Mouse (Mus musculus): ENCODE measurements around the gene Nfasc. TPM values are rescaled to one million over a fixed set of nuclear protein-coding genes. Genes with fewer than 3 reads are reported as not detected.

The Nfasc gene
- polyA plus RNA-seq, 1 experiment from 2014 or later, result 0.12 TPM

DNA sequence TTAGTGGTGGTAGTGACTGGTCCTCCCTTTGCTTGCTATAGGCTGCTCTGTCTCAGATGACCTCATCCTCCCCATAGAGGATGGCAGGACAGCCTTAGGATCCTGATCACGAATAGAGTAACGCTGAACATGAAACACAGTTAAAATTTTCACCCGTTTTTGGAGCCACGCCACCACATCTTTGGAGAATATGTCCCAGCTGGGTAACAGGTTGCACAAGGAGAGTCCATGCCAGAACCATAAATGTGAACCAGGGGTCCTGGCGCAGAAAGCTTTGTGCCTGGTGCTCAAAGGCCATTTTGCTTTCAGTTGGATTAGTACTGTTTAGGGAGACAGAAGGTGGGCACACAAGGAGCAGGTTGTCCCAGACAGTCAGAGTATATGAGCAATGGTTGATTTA, 143.6 kb downstream of the Nfasc start:
- no peak overlapping the region for H3K9ac ChIP-seq
- H3K4me3 ChIP-seq, result no peak overlapping the region
- no peaks in the 10 kb centered on the region for H3K9me3 ChIP-seq (replicated peaks)
- no peaks in the 10 kb centered on the region for H3K36me3 ChIP-seq
- no peaks in the 10 kb centered on the region for H3K4me1 ChIP-seq
- ATAC-seq, result no peak
- H3K4me2 ChIP-seq, result no peak overlapping the region
- no peak overlapping the region for H3K27ac ChIP-seq
- H3K27me3 ChIP-seq (replicated peaks), result peaks cover 15% of the 10 kb centered on the region; the same call in 1 of the 2 replicates
- 73% methylated on average over 5 of the region's 5 CpGs for WGBS (ENCODE audit: insufficient replicate concordance)

DNA sequence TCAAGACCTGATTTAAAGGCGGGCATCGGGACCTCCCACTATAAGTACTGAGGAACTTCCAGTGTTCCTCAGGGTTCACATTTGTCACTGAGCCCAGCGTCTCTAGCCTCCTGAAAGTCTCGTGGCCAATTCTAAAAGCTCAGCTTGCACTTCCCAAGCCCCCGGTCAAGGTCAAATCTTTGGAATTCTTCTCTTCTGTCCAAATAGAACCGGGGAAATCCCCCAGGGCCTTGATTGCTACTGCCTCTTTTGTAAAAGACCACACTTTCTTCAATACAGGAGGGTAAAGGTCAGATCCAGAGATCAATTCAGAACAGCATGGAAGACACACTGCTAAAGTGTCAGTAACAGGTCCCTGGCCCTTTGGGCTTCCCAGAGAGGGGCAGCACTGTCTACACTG, 145.9 kb downstream of the Nfasc start:
- H3K4me3 ChIP-seq, result no peak overlapping the region
- no peaks in the 10 kb centered on the region for H3K9me3 ChIP-seq (replicated peaks)
- no peak overlapping the region for H3K4me2 ChIP-seq
- no peak for ATAC-seq
- H3K27me3 ChIP-seq (replicated peaks), result peaks cover 12% of the 10 kb centered on the region
- H3K4me1 ChIP-seq, result no peaks in the 10 kb centered on the region
- WGBS (ENCODE audit: insufficient replicate concordance), result 50% methylated on average over 6 of the region's 6 CpGs
- no peak overlapping the region for H3K9ac ChIP-seq
- no peak overlapping the region for H3K27ac ChIP-seq
- H3K36me3 ChIP-seq, result no peaks in the 10 kb centered on the region

DNA sequence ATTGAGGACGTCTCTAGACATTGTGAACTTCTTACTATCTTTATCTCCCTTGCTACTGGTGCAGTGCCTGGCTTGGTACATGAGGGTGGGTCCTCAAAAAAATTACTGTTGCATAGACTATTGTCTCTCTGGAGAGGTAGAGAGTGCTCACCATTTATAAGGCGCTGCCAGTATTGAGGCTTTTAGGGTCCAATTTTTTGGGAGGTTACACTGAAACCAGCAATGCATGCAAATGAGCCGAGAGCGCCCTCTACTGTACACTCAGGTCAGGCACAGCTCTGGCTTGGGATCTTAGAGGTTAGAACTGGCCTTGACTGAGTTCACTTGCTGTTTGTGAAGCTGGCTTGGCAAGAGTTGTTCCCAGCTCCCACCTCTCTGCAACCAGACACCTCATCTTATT, 147.0 kb downstream of the Nfasc start:
- no peaks in the 10 kb centered on the region for H3K9me3 ChIP-seq (replicated peaks)
- no peak overlapping the region for H3K4me2 ChIP-seq
- no peaks in the 10 kb centered on the region for H3K4me1 ChIP-seq
- H3K36me3 ChIP-seq, result no peaks in the 10 kb centered on the region
- no peak overlapping the region for H3K27ac ChIP-seq
- ATAC-seq, result no peak
- WGBS (ENCODE audit: insufficient replicate concordance), result 10% methylated on average over 4 of the region's 4 CpGs
- H3K27me3 ChIP-seq (replicated peaks), result peaks cover 12% of the 10 kb centered on the region
- no peak overlapping the region for H3K4me3 ChIP-seq
- H3K9ac ChIP-seq, result no peak overlapping the region

DNA sequence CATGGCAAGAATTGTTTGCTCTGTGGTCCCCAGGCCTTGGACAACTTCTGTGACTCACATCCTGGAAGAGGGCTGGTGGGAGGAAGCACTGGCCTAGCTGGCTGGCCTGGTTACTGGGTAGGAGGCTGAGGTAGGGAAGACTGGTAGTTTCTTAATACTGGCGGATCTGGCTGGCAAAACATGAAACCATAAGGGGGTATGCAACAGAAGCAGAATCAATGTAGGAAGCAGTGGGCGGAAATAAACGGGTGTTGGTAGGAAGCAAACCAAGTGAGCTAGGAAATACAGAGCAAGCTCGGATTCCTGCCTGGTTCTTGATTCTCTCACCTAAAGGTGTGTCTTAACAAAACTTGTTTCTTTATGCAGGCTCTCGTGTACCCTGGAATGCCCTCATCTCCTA, 149.5 kb downstream of the Nfasc start:
- Histone ChIP-seq H3K9me3 (replicated peaks) (no peaks in the 10 kb centered on the region), H3K36me3 (no peaks in the 10 kb centered on the region), H3K4me2 (no peak overlapping the region), H3K27me3 (replicated peaks) (peaks cover 12% of the 10 kb centered on the region), H3K4me3 (no peak overlapping the region), H3K9ac (no peak overlapping the region), H3K4me1 (no peaks in the 10 kb centered on the region), H3K27ac (no peak overlapping the region)
- WGBS (ENCODE audit: insufficient replicate concordance), result 47% methylated on average over 5 of the region's 5 CpGs
- no peak for ATAC-seq

DNA sequence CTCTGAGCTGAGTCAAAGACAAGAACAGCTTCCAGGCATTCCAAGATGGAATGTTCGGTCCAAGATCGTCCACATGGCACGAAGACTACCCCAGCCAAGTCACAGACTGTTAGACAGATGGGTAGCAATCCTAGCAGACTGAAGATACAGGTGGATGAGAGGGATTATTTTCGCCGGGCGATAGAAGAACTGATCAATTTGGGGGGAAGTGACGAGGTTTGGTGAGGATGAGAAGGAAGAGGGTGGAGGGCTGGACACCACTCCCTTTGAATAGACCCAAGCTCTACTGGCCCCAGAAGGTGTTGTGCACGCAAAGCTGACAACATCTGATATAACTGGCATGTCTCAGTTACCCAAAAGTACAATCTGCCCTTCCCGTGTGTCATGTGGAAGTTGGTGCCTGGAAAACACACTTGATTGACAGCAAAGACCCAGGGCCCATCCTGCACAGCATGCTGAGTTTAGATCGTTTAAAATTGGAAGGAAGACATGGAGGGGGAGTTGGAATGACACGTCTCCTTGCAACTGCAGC, 150.1 kb downstream of the Nfasc start:
- Histone ChIP-seq H3K36me3 (no peaks in the 10 kb centered on the region), H3K4me3 (no peak overlapping the region), H3K27ac (no peak overlapping the region), H3K9ac (no peak overlapping the region), H3K4me2 (no peak overlapping the region), H3K27me3 (replicated peaks) (peaks cover 8% of the 10 kb centered on the region; the same call in 1 of the 2 replicates), H3K9me3 (replicated peaks) (no peaks in the 10 kb centered on the region), H3K4me1 (no peaks in the 10 kb centered on the region)
- no peak for ATAC-seq
- 59% methylated on average over 11 of the region's 11 CpGs for WGBS (ENCODE audit: insufficient replicate concordance)

DNA sequence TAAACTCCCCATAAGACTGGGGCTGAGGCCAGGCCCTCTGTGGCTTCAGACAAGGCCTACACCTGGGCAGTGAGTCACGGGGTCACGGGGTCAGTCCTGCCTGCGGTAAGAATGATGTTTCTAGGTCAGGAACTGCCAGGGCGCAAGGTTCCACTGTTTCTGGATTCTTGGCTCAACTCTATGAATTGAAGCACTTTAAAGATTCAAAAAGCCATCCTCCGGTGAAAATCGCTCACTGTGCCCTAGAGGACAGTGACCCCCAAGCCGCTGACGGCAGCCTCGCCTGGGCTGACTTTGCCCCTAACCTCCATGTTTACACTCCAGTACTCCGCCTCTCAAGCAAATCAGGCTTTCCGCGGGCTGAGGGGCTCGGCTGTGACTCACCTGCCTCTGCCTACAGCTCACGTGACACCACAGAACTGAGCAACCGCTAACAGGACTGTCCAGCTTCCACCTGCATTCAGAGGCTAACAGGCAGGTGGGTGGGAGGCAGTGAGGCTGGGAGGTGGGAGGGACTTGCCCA, 154.9 kb downstream of the Nfasc start:
- WGBS (ENCODE audit: insufficient replicate concordance), result 50% methylated on average over 15 of the region's 15 CpGs
- no peak overlapping the region for H3K9ac ChIP-seq
- no peaks in the 10 kb centered on the region for H3K27me3 ChIP-seq (replicated peaks)
- H3K27ac ChIP-seq, result no peak overlapping the region
- H3K4me2 ChIP-seq, result no peak overlapping the region
- H3K4me3 ChIP-seq, result no peak overlapping the region
- no peaks in the 10 kb centered on the region for H3K9me3 ChIP-seq (replicated peaks)
- H3K4me1 ChIP-seq, result no peaks in the 10 kb centered on the region
- no peaks in the 10 kb centered on the region for H3K36me3 ChIP-seq
- ATAC-seq, result peak; percentile 60

DNA sequence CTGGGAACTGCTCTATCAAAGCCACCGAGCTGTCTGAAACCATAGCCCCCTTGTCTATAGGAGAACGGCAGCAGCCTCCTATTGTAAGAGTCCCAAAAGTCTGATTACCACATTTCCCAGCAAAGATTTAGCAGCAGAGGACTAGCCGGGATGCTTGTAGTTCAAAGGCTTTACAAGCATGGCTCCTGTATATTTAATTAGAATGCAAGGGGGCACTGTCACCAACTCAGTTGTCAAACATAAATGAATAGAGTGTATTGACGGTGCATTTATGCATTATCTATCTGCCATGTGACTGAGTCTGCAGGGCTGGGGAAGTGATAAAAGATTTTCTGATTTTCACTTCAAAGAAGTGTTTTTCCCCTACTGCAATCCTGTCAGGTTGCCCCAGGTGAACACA, 156.2 kb downstream of the Nfasc start:
- H3K27me3 ChIP-seq (replicated peaks), result no peaks in the 10 kb centered on the region
- H3K9me3 ChIP-seq (replicated peaks), result no peaks in the 10 kb centered on the region
- H3K4me1 ChIP-seq, result no peaks in the 10 kb centered on the region
- no peak overlapping the region for H3K4me3 ChIP-seq
- 63% methylated on average over 4 of the region's 4 CpGs for whole genome bisulfite sequencing (ENCODE audit: insufficient replicate concordance)
- no peak overlapping the region for H3K9ac ChIP-seq
- ATAC-seq, result no peak
- H3K27ac ChIP-seq, result no peak overlapping the region
- no peaks in the 10 kb centered on the region for H3K36me3 ChIP-seq
- H3K4me2 ChIP-seq, result no peak overlapping the region

DNA sequence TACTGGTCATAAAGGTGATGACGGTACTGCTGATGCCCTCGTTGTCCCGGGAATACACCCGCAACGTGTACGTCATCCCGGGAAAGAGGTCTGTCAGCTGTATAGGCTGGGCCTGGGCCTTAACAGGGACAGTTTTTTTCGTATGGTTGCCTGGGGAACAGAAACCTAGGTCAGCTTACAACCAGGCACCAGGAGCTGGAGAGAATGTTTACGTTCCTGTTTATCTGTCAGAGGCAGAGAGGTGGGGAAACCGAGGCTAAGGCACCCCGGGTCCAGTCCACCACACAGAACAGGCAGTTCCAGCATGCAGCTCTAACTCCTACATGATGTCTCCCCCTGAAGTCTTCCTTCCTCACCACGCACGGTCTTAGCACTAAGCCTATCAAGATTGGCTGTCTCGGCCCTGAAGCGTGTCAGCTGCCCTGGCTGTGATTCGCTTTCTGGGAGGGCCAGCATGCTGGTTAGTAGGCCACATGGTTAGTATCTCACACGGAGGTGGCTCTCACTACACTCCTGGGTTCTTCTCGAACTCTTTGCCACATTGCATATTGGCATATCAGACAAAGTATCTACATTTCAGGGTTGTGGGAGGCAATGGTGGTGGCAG, 158.5 kb downstream of the Nfasc start:
- no peak overlapping the region for H3K4me2 ChIP-seq
- H3K4me3 ChIP-seq, result no peak overlapping the region
- no peak overlapping the region for H3K9ac ChIP-seq
- H3K27me3 ChIP-seq (replicated peaks), result no peaks in the 10 kb centered on the region
- WGBS (ENCODE audit: insufficient replicate concordance), result 73% methylated on average over 18 of the region's 18 CpGs
- H3K9me3 ChIP-seq (replicated peaks), result no peaks in the 10 kb centered on the region
- H3K4me1 ChIP-seq, result no peaks in the 10 kb centered on the region
- no peak overlapping the region for H3K27ac ChIP-seq
- H3K36me3 ChIP-seq, result no peaks in the 10 kb centered on the region
- ATAC-seq, result no peak

DNA sequence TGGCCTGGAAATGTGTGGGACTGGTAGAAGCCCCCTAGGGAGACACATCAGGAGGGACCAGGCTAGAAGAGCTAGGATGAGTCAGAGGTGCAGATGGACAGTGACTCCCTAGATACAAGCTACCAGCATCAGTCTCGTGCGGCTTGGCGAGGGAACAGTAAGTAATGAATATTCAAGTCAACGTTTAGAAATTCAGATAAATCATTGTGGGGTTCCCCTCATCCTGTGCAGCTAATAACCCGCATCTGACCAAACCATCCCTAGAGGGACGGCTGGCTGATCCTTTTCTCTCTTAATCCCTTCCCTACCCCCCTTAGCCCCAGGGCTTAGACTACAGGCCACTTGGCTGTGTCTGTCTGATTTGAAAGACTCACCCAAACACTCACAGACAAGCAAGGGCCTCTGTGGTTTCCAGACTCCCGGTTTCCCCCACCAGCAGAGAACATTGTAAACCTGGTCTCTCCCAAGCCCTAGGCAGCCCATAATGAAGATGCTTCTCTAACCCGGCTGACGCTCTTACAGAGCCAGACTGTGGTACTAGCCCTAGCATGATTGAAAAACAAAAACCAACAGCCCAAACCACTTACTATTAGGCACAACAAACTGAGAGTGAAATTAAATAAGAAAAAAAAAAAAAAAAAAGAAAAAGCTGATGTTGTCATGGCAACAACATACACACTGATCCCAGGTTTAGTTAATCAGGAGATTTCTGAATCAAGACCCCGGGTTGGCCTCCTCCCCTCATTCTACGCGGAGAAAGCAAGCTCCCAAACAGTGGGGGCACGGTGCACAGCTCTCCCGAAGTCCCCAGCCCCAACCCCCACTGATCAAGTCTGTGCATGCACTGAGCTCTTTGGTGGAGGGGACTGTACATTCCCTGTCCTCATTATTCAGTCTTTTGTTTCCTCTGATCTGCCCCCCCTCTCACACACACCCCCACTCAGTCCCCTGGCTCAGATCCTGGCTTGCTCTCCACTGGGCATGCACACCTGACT, 159.5 kb downstream of the Nfasc start:
- Histone ChIP-seq H3K4me3 (no peak overlapping the region), H3K27ac (no peak overlapping the region), H3K9me3 (replicated peaks) (no peaks in the 10 kb centered on the region), H3K9ac (no peak overlapping the region), H3K4me1 (no peaks in the 10 kb centered on the region), H3K4me2 (no peak overlapping the region), H3K36me3 (no peaks in the 10 kb centered on the region), H3K27me3 (replicated peaks) (no peaks in the 10 kb centered on the region)
- no peak for ATAC-seq
- 60% methylated on average over 14 of the region's 14 CpGs for WGBS (ENCODE audit: insufficient replicate concordance)

DNA sequence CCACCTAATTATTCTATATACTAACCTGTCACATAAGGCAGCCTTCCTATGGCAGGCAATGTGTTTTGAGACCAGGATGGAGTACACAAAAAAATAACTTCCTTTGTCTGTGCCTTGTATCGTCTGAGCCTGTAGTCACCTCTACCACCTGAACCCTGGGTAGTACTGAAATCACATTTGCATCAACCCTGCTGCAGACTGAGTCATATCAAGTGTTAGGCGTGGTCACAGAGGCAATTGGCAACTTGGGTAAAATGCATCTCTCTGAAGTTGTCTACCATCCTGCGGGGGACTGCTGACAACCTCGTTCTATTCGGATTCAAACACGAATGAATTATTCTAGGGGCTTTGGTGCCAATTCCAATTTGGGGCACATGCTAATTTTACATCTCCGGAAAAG, 161.5 kb downstream of the Nfasc start:
- no peaks in the 10 kb centered on the region for H3K36me3 ChIP-seq
- H3K4me1 ChIP-seq, result no peaks in the 10 kb centered on the region
- no peak for ATAC-seq
- H3K4me2 ChIP-seq, result no peak overlapping the region
- H3K27me3 ChIP-seq (replicated peaks), result no peaks in the 10 kb centered on the region
- no peak overlapping the region for H3K4me3 ChIP-seq
- H3K9ac ChIP-seq, result no peak overlapping the region
- H3K27ac ChIP-seq, result no peak overlapping the region
- H3K9me3 ChIP-seq (replicated peaks), result no peaks in the 10 kb centered on the region
- WGBS (ENCODE audit: insufficient replicate concordance), result 69% methylated on average over 7 of the region's 7 CpGs

DNA sequence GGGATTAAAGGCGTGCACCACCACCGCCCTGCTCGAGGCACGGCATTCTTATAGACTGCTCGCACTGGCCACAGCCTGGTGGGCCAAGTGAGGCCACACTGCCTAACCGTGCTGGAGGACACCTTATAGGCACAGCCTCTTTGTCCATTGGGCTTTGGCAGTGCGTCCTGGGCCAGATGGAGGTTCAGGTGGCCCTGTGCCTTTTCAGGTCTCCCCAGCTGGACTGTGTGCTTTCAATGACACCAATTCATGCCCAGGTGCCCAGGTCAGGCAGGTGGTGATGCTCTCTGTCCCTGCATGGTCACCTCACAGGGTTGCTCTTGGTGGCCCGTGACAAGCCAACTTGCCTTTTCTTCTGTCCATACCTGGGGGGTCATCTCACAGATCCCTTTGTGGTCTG, 164.8 kb downstream of the Nfasc start:
- no peak for ATAC-seq
- Histone ChIP-seq H3K27me3 (replicated peaks) (no peaks in the 10 kb centered on the region; the same call in 1 of the 2 replicates), H3K36me3 (no peaks in the 10 kb centered on the region), H3K4me2 (no peak overlapping the region), H3K27ac (no peak overlapping the region), H3K4me1 (no peaks in the 10 kb centered on the region), H3K9me3 (replicated peaks) (no peaks in the 10 kb centered on the region), H3K4me3 (no peak overlapping the region), H3K9ac (no peak overlapping the region)
- WGBS (ENCODE audit: insufficient replicate concordance), result 79% methylated on average over 8 of the region's 8 CpGs

DNA sequence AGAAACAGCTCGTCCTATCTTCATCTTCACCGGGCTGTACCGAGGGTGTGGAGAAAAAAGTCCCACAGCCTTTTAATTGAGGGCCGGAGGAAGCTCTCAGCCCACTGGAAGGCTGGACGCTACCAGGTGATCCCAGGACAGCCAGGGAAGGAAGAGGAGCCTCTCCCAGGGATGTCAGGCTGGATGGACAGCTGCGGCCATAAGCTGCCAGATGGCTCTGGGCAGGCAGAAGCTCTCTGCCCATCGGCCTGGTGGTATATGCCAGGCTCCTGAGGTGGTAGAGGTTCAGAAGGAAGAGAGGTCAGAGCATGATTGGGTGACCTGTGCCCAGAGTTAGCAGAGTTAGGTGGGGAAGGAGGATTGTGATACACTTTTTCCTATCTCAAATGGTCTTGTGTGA, 168.7 kb downstream of the Nfasc start:
- Histone ChIP-seq H3K36me3 (no peaks in the 10 kb centered on the region), H3K27me3 (replicated peaks) (no peaks in the 10 kb centered on the region; the same call in 1 of the 2 replicates), H3K4me3 (no peak overlapping the region), H3K4me2 (no peak overlapping the region), H3K9ac (no peak overlapping the region), H3K9me3 (replicated peaks) (no peaks in the 10 kb centered on the region), H3K4me1 (no peaks in the 10 kb centered on the region), H3K27ac (no peak overlapping the region)
- WGBS (ENCODE audit: insufficient replicate concordance), result 73% methylated on average over 7 of the region's 7 CpGs
- no peak for ATAC-seq
